Mouse (Mus musculus): Measurements from ENCODE around the gene Alg11.

Alg11 gene

DNA sequence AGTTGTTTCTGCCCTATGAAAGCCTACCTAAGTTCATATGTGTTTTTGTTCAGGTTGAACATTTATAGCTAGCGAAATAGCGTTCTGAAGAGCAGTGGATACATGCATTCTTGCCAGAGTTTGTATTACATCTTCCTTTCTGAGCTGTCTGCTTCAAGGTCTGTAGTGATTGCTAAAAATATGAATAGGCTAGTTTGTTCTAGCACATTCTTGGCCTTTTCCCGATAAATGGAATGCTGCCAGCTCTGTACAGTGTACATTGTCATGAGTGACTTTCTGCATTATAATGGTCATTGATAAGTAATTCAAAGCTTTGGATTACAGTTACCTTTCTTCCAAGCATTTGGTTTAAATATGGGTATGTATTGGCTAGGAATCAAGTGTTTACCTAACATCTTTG, 605 bp downstream of the Alg11 start:
- no peak for DNase-seq (ENCODE audit: low spot score in 2 of 2)

DNA sequence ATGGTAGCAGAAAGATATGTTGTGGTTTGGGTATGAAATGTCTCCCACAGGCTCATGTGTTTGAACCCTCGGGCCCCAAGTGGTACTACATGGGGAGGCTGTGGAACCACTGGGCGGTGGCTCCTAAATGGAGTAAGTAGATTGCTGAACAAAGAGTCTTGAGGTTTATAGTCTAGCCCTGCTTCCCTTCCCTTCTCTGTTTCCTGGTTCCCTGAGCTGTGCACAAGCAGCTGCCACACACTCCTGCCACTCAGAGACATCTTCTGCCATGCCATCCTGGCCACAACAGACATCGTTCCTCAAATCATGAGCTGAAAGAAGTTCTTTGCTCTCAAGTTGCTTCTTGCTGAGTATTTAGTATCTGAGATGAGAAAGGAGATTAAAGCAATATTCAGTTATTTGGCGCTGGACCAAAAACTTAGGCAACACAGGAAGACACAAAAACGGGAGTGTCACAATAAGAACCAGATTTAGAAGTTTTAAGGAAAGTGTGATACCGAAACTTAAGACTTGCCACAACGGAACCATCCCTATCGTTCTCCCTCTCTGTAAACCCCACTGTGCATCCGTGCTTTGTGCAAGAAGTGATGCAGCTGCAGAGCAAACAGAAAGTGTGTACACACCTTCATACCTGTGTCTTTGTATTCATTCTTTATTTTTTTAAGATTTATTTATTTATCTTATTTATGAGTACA, 18.9 kb downstream of the Alg11 start:
- no peak for DNase-seq (ENCODE audit: low spot score in 2 of 2)

GRCm38 (mm10) chr8:22089226-22089625, 28.7 kb downstream of the Alg11 start:
- no peak for DNase-seq (ENCODE audit: low spot score in 2 of 2)

DNA sequence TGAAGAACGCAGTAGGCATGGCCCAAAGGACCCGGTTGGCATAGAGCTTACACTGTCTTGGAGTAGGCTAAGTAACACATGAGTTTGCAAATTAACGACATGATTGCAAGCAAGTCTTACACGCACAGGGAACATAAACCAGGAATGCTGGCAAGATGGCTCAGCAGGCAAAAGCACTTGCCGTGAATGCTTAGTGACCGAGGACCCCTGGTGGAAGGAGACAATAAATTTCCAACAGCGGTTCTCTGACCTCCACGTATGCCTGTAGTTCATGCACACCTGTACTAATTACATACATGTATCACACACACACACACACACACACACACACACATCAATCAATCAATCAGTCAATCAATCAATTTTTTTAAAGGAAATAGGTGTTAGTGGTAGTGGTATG, 31.0 kb downstream of the Alg11 start:
- DNase-seq (ENCODE audit: low spot score in 2 of 2) = no peak

DNA sequence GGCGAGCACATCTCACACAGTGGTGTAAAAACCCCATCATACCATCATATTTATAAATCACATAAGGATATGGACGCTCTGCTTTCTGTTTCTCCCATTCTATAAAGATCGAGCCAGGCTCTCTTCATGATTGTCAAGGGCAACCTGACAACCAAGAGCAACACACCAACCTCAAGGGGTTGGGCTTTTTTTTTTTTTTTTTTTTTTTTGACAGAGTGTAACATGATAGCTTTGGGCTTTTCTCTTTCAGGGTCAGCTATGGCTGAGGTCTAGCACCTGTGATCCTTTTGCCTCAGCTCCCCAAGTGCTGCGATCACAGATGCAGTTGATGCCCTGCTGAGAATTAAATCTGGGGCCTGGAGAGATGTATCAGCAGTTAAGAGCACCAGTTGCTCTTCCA, 46.5 kb downstream of the Alg11 start:
- no peak for DNase-seq (ENCODE audit: low spot score in 2 of 2)
